Comparison of ENCODE assay signal across 9 mouse cellular contexts in genomic region chr9:47733780-47734451, GRCm38 (mm10).
A peak's percentile ranks its signal among the peaks of the same experiment; 100 is the strongest.
DNase-seq lines count a peak whose midpoint lies in the region; ATAC-seq and TF ChIP-seq lines count a peak whose summit lies in the region.
"Had no signal": no experiment of that assay in that cellular context is flagged by ENCODE, and none has a peak within 500 bp of the region (broad histone marks: within the 10 kb centered on the region; RNA-seq: fewer than 3 reads in every experiment).

No protein-coding gene starts in this region.

- no peak for TF ChIP-seq POLR2A in cortical plate, adult 2 months (IDR thresholded peaks at IDR 0.05; ENCODE audit: extremely low read depth, insufficient read depth, low read length)
- TF ChIP-seq POLR2A in myocyte (IDR thresholded peaks at IDR 0.05; ENCODE audit: insufficient read length, low read depth), result no peak

- no peak overlapping the region for H3K4me3 ChIP-seq in cortical plate, adult 2 months (ENCODE audit: insufficient read depth, low read length)
- H3K4me3 ChIP-seq in myocyte, result no peak overlapping the region
- H3K4me3 ChIP-seq: embryonic facial prominence, embryonic 12.5 days had no signal

- peak; percentile 5 for DNase-seq in CD4-positive, CD25-positive, alpha-beta regulatory T cell, adult 2 months (ENCODE audit: low read depth, low spot score)
- peak; percentile 39 to 63 for DNase-seq in left cerebral cortex, postnatal 14 days (ENCODE audit: low spot score in 2 of 2)
- DNase-seq in left cerebral cortex, adult 18-20 months (ENCODE audit: low spot score in 2 of 2), result no peak
- no peak for DNase-seq in adipocyte (ENCODE audit: low spot score)
- DNase-seq in retina, postnatal 1 day, result no peak

- TF ChIP-seq CTCF in cortical plate, adult 2 months (IDR thresholded peaks at IDR 0.05; ENCODE audit: extremely low read depth, insufficient read depth, low read length), result no peak

- H3ac ChIP-seq in myocyte (ENCODE audit: control insufficient read depth, insufficient read length), result no peak overlapping the region

- peaks cover 17% of the 10 kb centered on the region for H3K4me1 ChIP-seq in cortical plate, adult 2 months (ENCODE audit: control insufficient read depth, insufficient read depth, low read length)

- no peaks in the 10 kb centered on the region for H3K36me3 ChIP-seq in myocyte (ENCODE audit: control insufficient read depth, insufficient read depth)
- H3K36me3 ChIP-seq: embryonic facial prominence, embryonic 12.5 days had no signal

- peak overlapping the region; percentile 53 for H3K4me2 ChIP-seq in myocyte (ENCODE audit: low read depth)
- H3K4me2 ChIP-seq: embryonic facial prominence, embryonic 12.5 days had no signal

- ATAC-seq in CD4-positive, CD25-positive, alpha-beta regulatory T cell, adult 4 months, result no peak

- no peaks in the 10 kb centered on the region for H3K27me3 ChIP-seq in myocyte (ENCODE audit: control insufficient read depth, insufficient read depth, insufficient read length)
- H3K27me3 ChIP-seq: embryonic facial prominence, embryonic 12.5 days had no signal

- peak overlapping the region; percentile 41 for H3K27ac ChIP-seq in cortical plate, adult 2 months (ENCODE audit: insufficient read depth, low read length)
- H3K27ac ChIP-seq: embryonic facial prominence, embryonic 12.5 days had no signal

- intact Hi-C loops in left cerebral cortex, postnatal 14 days (cut with DNase I), result no loop called here

- no peaks in the 10 kb centered on the region for H3K79me2 ChIP-seq in myocyte (ENCODE audit: control insufficient read depth, insufficient read depth)

TF ChIP-seq in myocyte, 11 proteins besides CTCF, POLR2A, EP300 and RAD21:
- TF ChIP-seq REST (IDR thresholded peaks at IDR 0.05; ENCODE audit: insufficient read depth, insufficient read length), result no peak
- peak; percentile 72 for TF ChIP-seq USF1 (IDR thresholded peaks at IDR 0.05; ENCODE audit: low read depth)
- peak; percentile 81 for TF ChIP-seq CEBPB (IDR thresholded peaks at IDR 0.05; ENCODE audit: insufficient read depth, poor library complexity, severe bottlenecking)

Comparison
In these comparisons a context has a peak if more than half of its experiments do, and no peak if none do; other contexts are left out.
1. DNase-seq: peak in CD4-positive, CD25-positive, alpha-beta regulatory T cell, adult 2 months (single experiment) and left cerebral cortex, postnatal 14 days (2 of 2); none in left cerebral cortex, adult 18-20 months (0 of 2), adipocyte (single experiment) and retina, postnatal 1 day (single experiment).